Mouse (Mus musculus) small intestine, adult 10 weeks (tissue): ENCODE measurements around the gene Ramac. TPM values are rescaled to one million over a fixed set of nuclear protein-coding genes. Genes with fewer than 3 reads are reported as not detected.

ENCODE experiments used
- polyA plus RNA-seq: library from polyadenylated mRNA; stranded (reverse); fragments of 350-450 nt; fragmentation: Illumina TruSeq; extraction: RNeasy Lipid Tissue Mini Kit (QIAGEN cat#74804); gene quantifications from one replicate; pipeline ENCODE4 v1.2.3, GENCODE M21; 2014; ENCODE audit warnings: low replicate concordance

Gene Ramac
- 190 TPM for polyA plus RNA-seq

GRCm38 (mm10) chr7:81762180-81763109 lies at the start of gene Ramac:
Gene Ramac, plus strand, starts transcription at chr7:81762925.

GRCm38 (mm10) chr7:81789095-81789757 lies 26.5 kb downstream of the Ramac start, which contains the start of gene 3110040N11Rik:
Gene 3110040N11Rik, minus strand, starts transcription at chr7:81789478.

Other genes starting within 250 kb of the Ramac start
- 0.22 TPM for gene Fsd2, start 196.0 kb upstream of the Ramac start, polyA plus RNA-seq
- 10.0 TPM for gene Whamm, start 191.7 kb upstream of the Ramac start, polyA plus RNA-seq
- gene Homer2, start 55.4 kb upstream of the Ramac start, polyA plus RNA-seq = 14.9 TPM
- 6.1 TPM for gene 3110040N11Rik, start 26.6 kb downstream of the Ramac start, polyA plus RNA-seq
- 212 TPM for gene Btbd1, start 66.5 kb downstream of the Ramac start, polyA plus RNA-seq
- gene Gm10160, start 92.9 kb downstream of the Ramac start, polyA plus RNA-seq = not detected
- 27.4 TPM for gene Tm6sf1, start 96.1 kb downstream of the Ramac start, polyA plus RNA-seq
- gene Hdgfl3, start 171.5 kb downstream of the Ramac start, polyA plus RNA-seq = 11.5 TPM
- 0.19 TPM for gene Bnc1, start 229.4 kb downstream of the Ramac start, polyA plus RNA-seq